Mouse (Mus musculus) stomach, postnatal 0 days (tissue): Measurements from ENCODE around the gene Arhgap10.

Experiments
- CTCF ChIP-seq: IDR thresholded peaks from 2 replicates; pipeline ENCODE4 v1.5.1; 2016; ENCODE audit warnings: antibody characterized with exemption, low read depth, mild to moderate bottlenecking, moderate library complexity
- EP300 ChIP-seq: optimal IDR thresholded peaks from 2 replicates; pipeline ENCODE3; 2016; ENCODE audit warnings: antibody characterized with exemption

DNA sequence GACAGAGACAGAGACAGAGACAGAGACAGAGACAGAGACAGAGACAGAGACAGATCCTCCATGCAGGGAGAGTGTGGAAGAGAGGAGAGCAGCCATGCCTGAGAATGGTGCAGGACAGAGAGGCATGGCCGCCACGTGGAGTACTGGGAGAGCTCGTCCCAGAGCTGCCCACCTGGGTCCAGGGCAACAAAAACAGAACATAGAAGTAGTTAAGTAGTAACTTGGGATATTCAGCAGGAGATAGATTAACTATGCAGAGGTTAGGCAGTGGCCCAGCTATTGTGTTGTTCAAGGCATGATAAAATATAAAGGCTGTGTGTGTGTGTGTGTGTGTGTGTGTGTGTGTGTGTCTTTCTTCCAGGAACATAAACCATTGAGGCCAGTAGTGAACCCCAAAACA is 72.1 kb downstream of the Arhgap10 start:
- TF ChIP-seq CTCF (no peak), EP300 (no peak)
